Comparison of ENCODE assay signal across 14 mouse cellular contexts in the genomic region with DNA sequence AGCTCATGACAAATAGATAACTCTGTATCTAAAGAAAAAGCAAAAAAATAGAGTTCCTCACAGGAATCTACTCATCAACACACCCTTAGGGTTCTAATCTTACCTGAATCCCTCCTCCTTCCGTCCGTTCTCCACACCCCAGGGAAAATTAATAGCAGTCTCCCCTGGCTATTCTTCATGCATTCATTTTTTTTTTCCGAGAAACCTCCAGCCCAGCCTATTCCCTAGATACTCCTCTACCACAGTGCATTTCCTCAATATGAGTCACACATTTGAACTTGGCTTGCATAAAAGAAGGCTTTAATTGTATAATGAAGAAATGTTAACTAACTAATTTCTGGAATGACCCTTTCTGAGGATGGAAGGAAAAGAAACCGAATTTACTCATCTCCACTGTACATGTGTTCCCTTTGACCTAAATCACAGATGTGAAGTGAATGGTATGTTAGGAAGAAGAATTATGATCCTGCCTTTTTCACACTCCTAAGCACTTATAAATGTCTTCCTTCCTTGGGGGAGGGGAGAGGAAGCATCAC.
"Had no signal": no experiment of that assay in that cellular context is flagged by ENCODE, and none has a peak within 500 bp of the region (broad histone marks: within the 10 kb centered on the region; RNA-seq: fewer than 3 reads in every experiment).

No protein-coding gene starts in this region.

- H3K4me3 ChIP-seq: kidney, embryonic 15.5 days; left cerebral cortex, adult 2 months; limb, embryonic 10.5 days; liver, embryonic 15.5 days; midbrain, embryonic 15.5 days; neural tube, embryonic 13.5 days; stomach, embryonic 15.5 days had no signal

- H3K36me3 ChIP-seq: kidney, embryonic 15.5 days; limb, embryonic 10.5 days; liver, embryonic 15.5 days; midbrain, embryonic 15.5 days; neural tube, embryonic 13.5 days; stomach, embryonic 15.5 days had no signal

- H3K9me3 ChIP-seq: kidney, embryonic 15.5 days; limb, embryonic 10.5 days; liver, embryonic 15.5 days; midbrain, embryonic 15.5 days; neural tube, embryonic 13.5 days; stomach, embryonic 15.5 days had no signal

- ATAC-seq: lung, postnatal 0 days; midbrain, embryonic 15.5 days had no signal

- H3K27me3 ChIP-seq: kidney, embryonic 15.5 days; liver, embryonic 15.5 days; midbrain, embryonic 15.5 days; neural tube, embryonic 13.5 days; stomach, embryonic 15.5 days had no signal

- H3K9ac ChIP-seq: kidney, embryonic 15.5 days; liver, embryonic 15.5 days; midbrain, embryonic 15.5 days; neural tube, embryonic 13.5 days; stomach, embryonic 15.5 days had no signal

- H3K27ac ChIP-seq: kidney, embryonic 15.5 days; left cerebral cortex, adult 2 months; limb, embryonic 10.5 days; liver, embryonic 15.5 days; midbrain, embryonic 15.5 days; neural tube, embryonic 13.5 days; stomach, embryonic 15.5 days had no signal

- DNase-seq: lung, adult 2 months; lung, postnatal 36 days; right cerebral cortex, postnatal 14 days; thymus, adult 2 months; thymus, postnatal 36 days had no signal

- H3K4me2 ChIP-seq: kidney, embryonic 15.5 days; liver, embryonic 11.5 days; liver, embryonic 15.5 days; midbrain, embryonic 15.5 days; neural tube, embryonic 13.5 days; stomach, embryonic 15.5 days had no signal

- H3K4me1 ChIP-seq: liver, embryonic 15.5 days; midbrain, embryonic 15.5 days; stomach, embryonic 15.5 days had no signal
